Mouse (Mus musculus): ENCODE results near the gene St6galnac5. TPM values are rescaled to one million over a fixed set of nuclear protein-coding genes. Genes with fewer than 3 reads are reported as not detected.

St6galnac5 gene
- total and polyA plus RNA-seq, 3 experiments: 0.33 TPM; not detected in 2

DNA sequence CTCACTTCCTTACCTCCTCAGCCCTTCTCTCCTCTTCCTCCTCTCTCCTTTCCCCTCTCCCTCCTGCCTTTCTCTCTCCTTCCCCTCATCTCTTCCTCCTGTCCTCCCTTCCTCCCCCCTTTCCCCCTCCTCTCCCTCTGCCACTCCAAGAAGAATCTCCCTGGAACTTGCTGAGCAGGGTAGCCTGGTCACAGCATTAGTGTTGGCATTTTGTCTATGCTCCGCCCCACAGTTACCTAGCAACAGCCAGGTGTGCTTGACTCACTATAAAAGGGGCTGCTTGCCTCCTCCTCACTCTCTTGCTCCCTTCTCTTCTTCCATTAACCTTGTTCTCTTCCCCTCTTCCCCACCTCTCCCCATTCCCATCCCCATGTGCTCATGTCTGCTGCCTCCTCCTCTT is 120.1 kb downstream of the St6galnac5 start:
- TF ChIP-seq GATA2 (IDR thresholded peaks at IDR 0.05; ENCODE audit: borderline replicate concordance, low read depth, low read length) (no peak), POLR2AphosphoS5 (IDR thresholded peaks at IDR 0.05; ENCODE audit: insufficient replicate concordance, low read depth, low read length) (no peak), CTCF (IDR thresholded peaks at IDR 0.05; ENCODE audit: low read depth, low read length) (no peak), GATA1 (IDR thresholded peaks at IDR 0.05; ENCODE audit: borderline replicate concordance, low read length) (no peak), TAL1 (conservative IDR thresholded peaks at IDR 0.05; ENCODE audit: low read depth, low read length) (no peak)
- H3K36me3 ChIP-seq (replicated peaks): no peaks in the 10 kb centered on the region
- no peak for DNase-seq (ENCODE audit: low spot score)
- no peak for ATAC-seq (ENCODE audit: extremely low read depth, insufficient number of reproducible peaks, low FRiP score, poor library complexity, severe bottlenecking)
- H3K4me3 ChIP-seq (ENCODE audit: low read depth, low read length): no peak overlapping the region
- peaks cover 10% of the 10 kb centered on the region for H3K27me3 ChIP-seq (ENCODE audit: insufficient read depth, low read length)
- H3K4me1 ChIP-seq (ENCODE audit: insufficient read depth, low read depth, low read length): no peaks in the 10 kb centered on the region
- H3K9me3 ChIP-seq (replicated peaks): no peaks in the 10 kb centered on the region

DNA sequence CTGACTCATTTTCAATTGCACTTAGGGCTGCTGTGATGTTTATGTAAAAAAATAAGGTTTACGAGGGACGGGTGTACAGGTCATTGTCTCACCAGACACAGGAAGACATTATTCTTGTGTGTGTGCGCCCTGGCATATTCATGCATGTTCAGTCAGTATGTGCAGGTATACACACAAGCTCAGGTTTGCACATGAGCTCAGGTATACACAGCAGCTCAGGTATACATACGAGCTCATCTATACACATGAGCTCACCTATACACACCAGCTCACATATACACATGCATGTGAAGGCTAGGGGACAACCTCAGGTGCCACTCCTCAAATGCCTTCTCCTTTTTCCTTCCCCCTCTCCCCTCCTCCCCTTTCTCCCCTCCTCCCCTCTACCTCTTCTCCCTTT is 120.6 kb downstream of the St6galnac5 start:
- no peak for DNase-seq (ENCODE audit: low spot score)
- no peak for ATAC-seq (ENCODE audit: extremely low read depth, insufficient number of reproducible peaks, low FRiP score, poor library complexity, severe bottlenecking)
- H3K27me3 ChIP-seq (ENCODE audit: insufficient read depth, low read length): peaks cover 6% of the 10 kb centered on the region
- H3K4me3 ChIP-seq (ENCODE audit: low read depth, low read length): no peak overlapping the region
- H3K4me1 ChIP-seq (ENCODE audit: insufficient read depth, low read depth, low read length): no peaks in the 10 kb centered on the region
- no peaks in the 10 kb centered on the region for H3K36me3 ChIP-seq (replicated peaks)
- TF ChIP-seq CTCF (IDR thresholded peaks at IDR 0.05; ENCODE audit: low read depth, low read length): no peak
- no peak for TF ChIP-seq GATA2 (IDR thresholded peaks at IDR 0.05; ENCODE audit: borderline replicate concordance, low read depth, low read length)
- TF ChIP-seq POLR2AphosphoS5 (IDR thresholded peaks at IDR 0.05; ENCODE audit: insufficient replicate concordance, low read depth, low read length): no peak
- H3K9me3 ChIP-seq (replicated peaks): no peaks in the 10 kb centered on the region

DNA sequence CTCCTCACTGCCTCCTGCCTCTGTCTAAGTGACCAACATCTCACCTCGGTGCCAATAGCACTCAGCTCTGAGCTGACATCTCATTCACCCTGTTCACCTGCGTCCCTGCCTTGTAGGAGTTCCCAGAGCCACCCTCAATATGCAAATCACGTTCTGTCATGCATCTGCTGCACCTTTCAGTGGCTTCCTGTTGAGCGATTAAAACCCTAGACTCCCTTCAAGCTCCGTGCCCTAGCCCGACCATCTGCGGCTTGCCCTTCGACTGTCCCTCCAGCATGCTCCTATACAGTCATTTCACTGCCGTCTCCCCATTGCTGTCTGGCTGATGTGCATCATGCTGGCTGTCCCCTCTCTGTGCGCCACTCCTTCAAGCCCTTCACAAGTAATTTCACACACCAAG is 126.0 kb downstream of the St6galnac5 start:
- Histone ChIP-seq H3K9me3 (replicated peaks) (no peaks in the 10 kb centered on the region), H3K4me1 (ENCODE audit: insufficient read depth, low read depth, low read length) (no peaks in the 10 kb centered on the region), H3K27me3 (ENCODE audit: insufficient read depth, low read length) (peaks cover 5% of the 10 kb centered on the region; the same call in 1 of the 2 replicates), H3K36me3 (replicated peaks) (no peaks in the 10 kb centered on the region), H3K4me3 (ENCODE audit: low read depth, low read length) (no peak overlapping the region)
- no peak for DNase-seq (ENCODE audit: low spot score)
- no peak for TF ChIP-seq CTCF (IDR thresholded peaks at IDR 0.05; ENCODE audit: low read depth, low read length)
- no peak for TF ChIP-seq POLR2AphosphoS5 (IDR thresholded peaks at IDR 0.05; ENCODE audit: insufficient replicate concordance, low read depth, low read length)
- no peak for TF ChIP-seq TAL1 (conservative IDR thresholded peaks at IDR 0.05; ENCODE audit: low read depth, low read length)
- no peak for TF ChIP-seq GATA1 (IDR thresholded peaks at IDR 0.05; ENCODE audit: borderline replicate concordance, low read length)
- TF ChIP-seq GATA2 (IDR thresholded peaks at IDR 0.05; ENCODE audit: borderline replicate concordance, low read depth, low read length): no peak
- ATAC-seq (ENCODE audit: extremely low read depth, insufficient number of reproducible peaks, low FRiP score, poor library complexity, severe bottlenecking): no peak

DNA sequence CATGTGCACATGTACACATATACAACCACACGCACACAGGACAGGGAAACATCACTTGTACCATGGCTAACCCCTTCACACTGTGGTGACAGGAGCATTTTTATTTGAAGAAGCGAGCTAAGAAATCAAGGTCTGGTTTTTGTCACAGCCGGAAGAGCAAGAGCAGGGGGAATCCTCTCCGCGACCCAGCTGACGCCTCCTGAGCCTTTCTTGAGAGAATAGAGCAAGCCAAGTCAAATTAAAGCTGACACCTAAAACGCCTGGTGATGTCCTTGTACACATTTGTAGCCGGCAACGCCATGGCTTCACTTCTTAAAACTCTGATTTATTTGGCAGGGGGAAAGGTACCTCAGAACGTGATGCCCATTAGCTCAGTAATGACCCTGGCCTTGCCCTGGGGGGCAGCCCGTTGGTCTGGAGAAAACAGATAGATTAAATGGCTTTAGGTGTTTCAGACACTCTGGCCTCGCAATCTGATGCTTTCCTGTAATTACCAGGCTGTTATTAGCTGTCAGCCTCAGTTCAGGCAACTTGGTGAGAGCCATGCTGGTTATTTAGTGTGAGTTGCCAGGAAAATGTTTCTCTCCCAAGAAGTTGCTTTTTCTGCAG is 126.9 kb downstream of the St6galnac5 start:
- no peaks in the 10 kb centered on the region for H3K36me3 ChIP-seq (replicated peaks)
- no peak overlapping the region for H3K4me3 ChIP-seq (ENCODE audit: low read depth, low read length)
- H3K27me3 ChIP-seq (ENCODE audit: insufficient read depth, low read length): peaks cover 5% of the 10 kb centered on the region; the same call in 1 of the 2 replicates
- TF ChIP-seq POLR2AphosphoS5 (IDR thresholded peaks at IDR 0.05; ENCODE audit: insufficient replicate concordance, low read depth, low read length) (no peak), TAL1 (conservative IDR thresholded peaks at IDR 0.05; ENCODE audit: low read depth, low read length) (no peak), GATA2 (IDR thresholded peaks at IDR 0.05; ENCODE audit: borderline replicate concordance, low read depth, low read length) (no peak), CTCF (IDR thresholded peaks at IDR 0.05; ENCODE audit: low read depth, low read length) (no peak), GATA1 (IDR thresholded peaks at IDR 0.05; ENCODE audit: borderline replicate concordance, low read length) (no peak)
- DNase-seq (ENCODE audit: low spot score) (no peak), ATAC-seq (ENCODE audit: extremely low read depth, insufficient number of reproducible peaks, low FRiP score, poor library complexity, severe bottlenecking) (no peak)
- H3K9me3 ChIP-seq (replicated peaks): no peaks in the 10 kb centered on the region
- H3K4me1 ChIP-seq (ENCODE audit: insufficient read depth, low read depth, low read length): no peaks in the 10 kb centered on the region

DNA sequence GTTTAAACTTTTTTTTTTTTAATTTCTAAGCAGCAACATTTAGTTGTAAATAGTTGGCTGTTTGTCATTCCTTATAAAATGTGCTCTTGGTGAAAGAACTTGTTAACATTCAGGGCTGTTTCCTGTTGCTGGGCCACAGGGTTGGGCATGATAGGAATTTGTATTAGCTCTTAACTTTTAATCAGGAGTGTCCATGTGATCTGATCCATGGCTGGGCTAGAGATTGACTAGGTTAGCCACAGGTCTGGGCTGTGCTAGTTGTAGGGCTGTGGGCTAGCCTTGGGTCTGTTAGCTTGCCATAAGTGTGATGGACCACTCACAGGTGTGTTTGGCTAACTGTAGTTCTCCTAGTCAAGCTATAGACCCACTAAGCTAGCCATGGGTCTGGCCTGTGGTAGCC is 138.1 kb downstream of the St6galnac5 start:
- H3K9me3 ChIP-seq (replicated peaks): no peaks in the 10 kb centered on the region
- H3K36me3 ChIP-seq (replicated peaks): no peaks in the 10 kb centered on the region
- ATAC-seq (ENCODE audit: extremely low read depth, insufficient number of reproducible peaks, low FRiP score, poor library complexity, severe bottlenecking) (no peak), DNase-seq (ENCODE audit: low spot score) (no peak)
- H3K27me3 ChIP-seq (ENCODE audit: insufficient read depth, low read length): no peaks in the 10 kb centered on the region
- H3K4me3 ChIP-seq (ENCODE audit: low read depth, low read length): no peak overlapping the region
- TF ChIP-seq GATA1 (IDR thresholded peaks at IDR 0.05; ENCODE audit: borderline replicate concordance, low read length): no peak
- TF ChIP-seq CTCF (IDR thresholded peaks at IDR 0.05; ENCODE audit: low read depth, low read length): no peak
- TF ChIP-seq POLR2AphosphoS5 (IDR thresholded peaks at IDR 0.05; ENCODE audit: insufficient replicate concordance, low read depth, low read length): no peak
- TF ChIP-seq TAL1 (conservative IDR thresholded peaks at IDR 0.05; ENCODE audit: low read depth, low read length): no peak
- no peak for TF ChIP-seq GATA2 (IDR thresholded peaks at IDR 0.05; ENCODE audit: borderline replicate concordance, low read depth, low read length)
- no peaks in the 10 kb centered on the region for H3K4me1 ChIP-seq (ENCODE audit: insufficient read depth, low read depth, low read length)

DNA sequence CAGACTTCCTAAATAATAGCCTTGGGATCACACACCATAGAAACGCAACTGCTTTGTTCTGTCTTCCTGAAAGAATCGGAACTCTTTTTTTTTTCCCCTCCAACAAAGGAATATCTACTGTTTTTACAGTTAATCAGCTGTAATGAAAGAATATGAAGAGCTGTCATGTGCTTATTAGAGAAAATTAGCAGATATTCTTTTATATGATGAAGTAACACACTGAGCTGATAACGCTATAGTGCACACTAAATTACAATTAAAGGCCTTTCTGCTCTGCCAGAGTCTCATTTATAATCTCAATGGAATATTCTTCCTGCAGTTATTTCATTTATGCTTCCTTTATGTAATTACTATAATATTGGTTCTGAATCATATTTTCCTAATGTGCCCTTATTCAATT is 139.4 kb downstream of the St6galnac5 start:
- Histone ChIP-seq H3K27me3 (ENCODE audit: insufficient read depth, low read length) (no peaks in the 10 kb centered on the region), H3K4me1 (ENCODE audit: insufficient read depth, low read depth, low read length) (no peaks in the 10 kb centered on the region), H3K4me3 (ENCODE audit: low read depth, low read length) (no peak overlapping the region), H3K9me3 (replicated peaks) (no peaks in the 10 kb centered on the region), H3K36me3 (replicated peaks) (no peaks in the 10 kb centered on the region)
- DNase-seq (ENCODE audit: low spot score): no peak
- ATAC-seq (ENCODE audit: extremely low read depth, insufficient number of reproducible peaks, low FRiP score, poor library complexity, severe bottlenecking): no peak
- no peak for TF ChIP-seq TAL1 (conservative IDR thresholded peaks at IDR 0.05; ENCODE audit: low read depth, low read length)
- TF ChIP-seq POLR2AphosphoS5 (IDR thresholded peaks at IDR 0.05; ENCODE audit: insufficient replicate concordance, low read depth, low read length): no peak
- TF ChIP-seq GATA2 (IDR thresholded peaks at IDR 0.05; ENCODE audit: borderline replicate concordance, low read depth, low read length): no peak
- no peak for TF ChIP-seq GATA1 (IDR thresholded peaks at IDR 0.05; ENCODE audit: borderline replicate concordance, low read length)
- no peak for TF ChIP-seq CTCF (IDR thresholded peaks at IDR 0.05; ENCODE audit: low read depth, low read length)

All from G1E (cell line).